Mouse (Mus musculus): Measurements from ENCODE around the gene Dmwd. TPM values are rescaled to one million over a fixed set of nuclear protein-coding genes. Genes with fewer than 3 reads are reported as not detected.

Dmwd gene
- polyA plus RNA-seq (2012; fragmentation: generic; extraction: Trizol) = 83.1 TPM
- long read RNA-seq, experiment 1, partial matches to known transcripts = 9 of 11 reads
- long read RNA-seq, experiment 1, other reads (novel, unspliced or antisense) = 0 of 11 reads
- long read RNA-seq, experiment 2, transcript Dmwd-202 (4 exons, 2,388 nt) = major isoform, 6 of 16 reads
- long read RNA-seq, experiment 2, transcript Dmwd-201 (5 exons, 2,494 nt) = minor isoform, 5 of 16 reads
- long read RNA-seq, experiment 2, partial matches to known transcripts = 3 of 16 reads
- long read RNA-seq, experiment 2, other reads (novel, unspliced or antisense) = 1 of 16 reads

DNA sequence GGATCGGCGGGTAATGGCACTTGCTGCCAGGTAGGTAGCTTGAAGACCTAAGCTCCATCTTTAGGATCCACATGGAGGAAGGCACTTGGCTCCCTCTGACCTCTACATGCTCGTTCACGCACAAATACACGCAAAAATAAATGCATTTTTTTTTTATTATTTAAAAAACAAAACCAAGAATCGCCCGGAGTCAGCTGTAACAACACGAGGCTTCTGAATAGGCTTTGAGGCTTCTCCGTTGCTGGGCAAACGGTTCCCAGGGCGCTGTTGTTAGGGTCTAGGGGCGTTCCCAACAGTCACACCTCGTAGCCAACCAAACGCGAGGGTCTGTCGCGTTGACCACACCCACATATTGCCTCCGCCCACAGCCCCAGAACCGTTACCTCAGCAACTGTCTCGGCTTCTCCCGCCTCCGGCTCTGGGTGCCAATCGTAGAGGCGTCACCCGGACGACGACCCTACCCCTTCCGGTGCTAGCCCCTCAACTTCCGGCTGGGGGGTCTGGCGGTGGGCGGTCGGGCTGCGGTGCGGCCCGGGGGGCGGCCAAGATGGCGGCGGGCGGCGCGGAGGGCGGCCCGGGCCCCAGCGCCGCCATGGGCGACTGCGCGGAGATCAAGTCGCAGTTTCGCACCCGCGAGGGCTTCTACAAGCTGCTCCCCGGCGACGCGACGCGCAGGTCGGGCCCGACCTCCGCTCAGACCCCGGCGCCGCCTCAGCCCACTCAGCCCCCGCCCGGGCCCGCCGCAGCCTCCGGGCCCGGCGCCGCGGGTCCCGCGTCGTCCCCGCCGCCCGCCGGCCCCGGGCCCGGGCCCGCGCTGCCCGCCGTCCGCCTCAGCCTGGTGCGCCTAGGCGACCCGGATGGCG lies at the start of gene Dmwd:
Gene Dmwd (plus strand): TSS at position 505 of the 863 bp plus-strand sequence.
- H3K79me3 ChIP-seq (ENCODE audit: low read depth) = peaks cover 27% of the 10 kb centered on the region
- H3K4me3 ChIP-seq (ENCODE audit: insufficient read depth, poor library complexity, severe bottlenecking) = peak within 1 kb of the TSS; percentile 71
- no peaks in the 10 kb centered on the region for H3K27me3 ChIP-seq (ENCODE audit: control insufficient read depth, insufficient read depth, insufficient read length)
- H3K36me3 ChIP-seq (ENCODE audit: control insufficient read depth, insufficient read depth) = peaks cover 13% of the 10 kb centered on the region
- peak within 1 kb of the TSS; percentile 98 for H3ac ChIP-seq (ENCODE audit: control insufficient read depth, insufficient read length, low read depth)
- peaks cover 58% of the 10 kb centered on the region for H3K79me2 ChIP-seq (ENCODE audit: control insufficient read depth, insufficient read depth)
- no peak for TF ChIP-seq MAX (IDR thresholded peaks at IDR 0.05)
- TF ChIP-seq CEBPB (IDR thresholded peaks at IDR 0.05; ENCODE audit: low read depth) = no peak
- TF ChIP-seq MYOG (IDR thresholded peaks at IDR 0.05; ENCODE audit: control insufficient read depth, extremely low read depth, insufficient read length) = no peak
- no peak for TF ChIP-seq USF1 (IDR thresholded peaks at IDR 0.05; ENCODE audit: low read depth)
- no peak for TF ChIP-seq FOSL1 (IDR thresholded peaks at IDR 0.05; ENCODE audit: insufficient read depth, low read length, poor library complexity, severe bottlenecking)
- no peak for TF ChIP-seq MYOD1 (IDR thresholded peaks at IDR 0.05; ENCODE audit: control insufficient read depth, insufficient read length, low read depth)
- no peak for TF ChIP-seq CTCF (IDR thresholded peaks at IDR 0.05; ENCODE audit: control insufficient read depth, insufficient read depth, insufficient read length)

GRCm38 (mm10) chr7:19028067-19028466 lies 48.0 kb upstream of the Dmwd start:
- H3ac ChIP-seq (ENCODE audit: control insufficient read depth, insufficient read length, low read depth) = no peak overlapping the region
- no peak for TF ChIP-seq MAX (IDR thresholded peaks at IDR 0.05)
- no peak for TF ChIP-seq MYOG (IDR thresholded peaks at IDR 0.05; ENCODE audit: control insufficient read depth, extremely low read depth, insufficient read length)
- TF ChIP-seq CTCF (IDR thresholded peaks at IDR 0.05; ENCODE audit: control insufficient read depth, insufficient read depth, insufficient read length) = no peak
- no peak for TF ChIP-seq USF1 (IDR thresholded peaks at IDR 0.05; ENCODE audit: low read depth)
- no peak for TF ChIP-seq CEBPB (IDR thresholded peaks at IDR 0.05; ENCODE audit: low read depth)
- no peak for TF ChIP-seq FOSL1 (IDR thresholded peaks at IDR 0.05; ENCODE audit: insufficient read depth, low read length, poor library complexity, severe bottlenecking)
- no peak for TF ChIP-seq MYOD1 (IDR thresholded peaks at IDR 0.05; ENCODE audit: control insufficient read depth, insufficient read length, low read depth)

GRCm38 (mm10) chr7:19029084-19029653 lies 46.9 kb upstream of the Dmwd start:
- H3ac ChIP-seq (ENCODE audit: control insufficient read depth, insufficient read length, low read depth) = no peak overlapping the region
- H3K27me3 ChIP-seq (ENCODE audit: control insufficient read depth, insufficient read depth, insufficient read length) = no peaks in the 10 kb centered on the region
- no peak for TF ChIP-seq MYOD1 (IDR thresholded peaks at IDR 0.05; ENCODE audit: control insufficient read depth, insufficient read length, low read depth)
- peak; percentile 56 for TF ChIP-seq CTCF (IDR thresholded peaks at IDR 0.05; ENCODE audit: control insufficient read depth, insufficient read depth, insufficient read length)
- no peak for TF ChIP-seq CEBPB (IDR thresholded peaks at IDR 0.05; ENCODE audit: low read depth)
- TF ChIP-seq MYOG (IDR thresholded peaks at IDR 0.05; ENCODE audit: control insufficient read depth, extremely low read depth, insufficient read length) = no peak
- H3K36me3 ChIP-seq (ENCODE audit: control insufficient read depth, insufficient read depth) = peaks cover 35% of the 10 kb centered on the region
- peaks cover 18% of the 10 kb centered on the region for H3K79me3 ChIP-seq (ENCODE audit: low read depth)
- H3K4me3 ChIP-seq (ENCODE audit: insufficient read depth, poor library complexity, severe bottlenecking) = no peak overlapping the region
- peaks cover 45% of the 10 kb centered on the region for H3K79me2 ChIP-seq (ENCODE audit: control insufficient read depth, insufficient read depth)

More at GRCm38 (mm10) chr7:19028067-19028466, 48.0 kb upstream of the Dmwd start:
- Histone ChIP-seq H3K36me3 (ENCODE audit: control insufficient read depth, insufficient read depth) (peaks cover 34% of the 10 kb centered on the region), H3K27me3 (ENCODE audit: control insufficient read depth, insufficient read depth, insufficient read length) (peaks cover 2% of the 10 kb centered on the region), H3K79me3 (ENCODE audit: low read depth) (peaks cover 18% of the 10 kb centered on the region), H3K4me3 (ENCODE audit: insufficient read depth, poor library complexity, severe bottlenecking) (no peak overlapping the region), H3K79me2 (ENCODE audit: control insufficient read depth, insufficient read depth) (peaks cover 45% of the 10 kb centered on the region)

GRCm38 (mm10) chr7:19031641-19032040 lies 44.4 kb upstream of the Dmwd start:
- H3K27me3 ChIP-seq (ENCODE audit: control insufficient read depth, insufficient read depth, insufficient read length) = no peaks in the 10 kb centered on the region

DNA sequence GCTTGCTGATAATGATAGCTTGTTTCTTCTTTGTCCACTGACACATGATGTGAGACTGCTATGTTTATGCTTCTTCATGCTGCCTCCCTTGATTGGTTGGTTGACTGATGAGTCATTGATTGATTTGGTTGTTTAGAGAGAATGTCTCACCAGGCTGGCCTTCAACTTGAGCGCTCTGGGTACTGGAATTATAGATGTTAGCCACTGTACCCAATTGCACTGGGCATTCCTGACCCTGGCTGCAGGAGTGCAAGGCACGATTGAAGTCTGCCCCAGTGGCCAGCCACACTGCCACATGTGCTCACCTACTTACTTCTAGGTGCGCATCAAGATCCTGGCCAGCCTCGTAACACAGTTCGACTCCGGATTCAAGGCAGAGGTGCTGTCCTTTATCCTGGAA lies 31.4 kb upstream of the Dmwd start:
- no peaks in the 10 kb centered on the region for H3K79me2 ChIP-seq (ENCODE audit: control insufficient read depth, insufficient read depth)
- no peak for TF ChIP-seq FOSL1 (IDR thresholded peaks at IDR 0.05; ENCODE audit: insufficient read depth, low read length, poor library complexity, severe bottlenecking)
- TF ChIP-seq MAX (IDR thresholded peaks at IDR 0.05) = no peak
- TF ChIP-seq MYOG (IDR thresholded peaks at IDR 0.05; ENCODE audit: control insufficient read depth, extremely low read depth, insufficient read length) = no peak
- no peak for TF ChIP-seq CEBPB (IDR thresholded peaks at IDR 0.05; ENCODE audit: low read depth)
- TF ChIP-seq CTCF (IDR thresholded peaks at IDR 0.05; ENCODE audit: control insufficient read depth, insufficient read depth, insufficient read length) = no peak
- TF ChIP-seq MYOD1 (IDR thresholded peaks at IDR 0.05; ENCODE audit: control insufficient read depth, insufficient read length, low read depth) = no peak
- no peak for TF ChIP-seq USF1 (IDR thresholded peaks at IDR 0.05; ENCODE audit: low read depth)
- H3K36me3 ChIP-seq (ENCODE audit: control insufficient read depth, insufficient read depth) = peaks cover 34% of the 10 kb centered on the region
- no peak overlapping the region for H3ac ChIP-seq (ENCODE audit: control insufficient read depth, insufficient read length, low read depth)
- no peak overlapping the region for H3K4me3 ChIP-seq (ENCODE audit: insufficient read depth, poor library complexity, severe bottlenecking)
- no peaks in the 10 kb centered on the region for H3K27me3 ChIP-seq (ENCODE audit: control insufficient read depth, insufficient read depth, insufficient read length)
- no peaks in the 10 kb centered on the region for H3K79me3 ChIP-seq (ENCODE audit: low read depth)

More at GRCm38 (mm10) chr7:19031641-19032040, 44.4 kb upstream of the Dmwd start:
- peaks cover 22% of the 10 kb centered on the region for H3K79me2 ChIP-seq (ENCODE audit: control insufficient read depth, insufficient read depth)
- H3K79me3 ChIP-seq (ENCODE audit: low read depth) = peaks cover 2% of the 10 kb centered on the region
- H3K36me3 ChIP-seq (ENCODE audit: control insufficient read depth, insufficient read depth) = peaks cover 41% of the 10 kb centered on the region
- no peak overlapping the region for H3ac ChIP-seq (ENCODE audit: control insufficient read depth, insufficient read length, low read depth)
- H3K4me3 ChIP-seq (ENCODE audit: insufficient read depth, poor library complexity, severe bottlenecking) = no peak overlapping the region
- no peak for TF ChIP-seq CEBPB (IDR thresholded peaks at IDR 0.05; ENCODE audit: low read depth)
- no peak for TF ChIP-seq CTCF (IDR thresholded peaks at IDR 0.05; ENCODE audit: control insufficient read depth, insufficient read depth, insufficient read length)
- TF ChIP-seq MAX (IDR thresholded peaks at IDR 0.05) = no peak
- TF ChIP-seq FOSL1 (IDR thresholded peaks at IDR 0.05; ENCODE audit: insufficient read depth, low read length, poor library complexity, severe bottlenecking) = no peak

Measured in C2C12 (cell line).